Mouse (Mus musculus) kidney, embryonic 14.5 days (tissue): ENCODE data around the gene Bfsp2. TPM values are rescaled to one million over a fixed set of nuclear protein-coding genes. Genes with fewer than 3 reads are reported as not detected.
A peak's percentile ranks its signal among the peaks of the same experiment; 100 is the strongest.

ENCODE experiments used
- ATAC-seq: fragments of 200-750 bp; cut with Nextera tagmentation; 2 replicates; pipeline ENCODE4 v1.8.0; 2017; ENCODE audit warnings: moderate number of reproducible peaks, mild to moderate bottlenecking, moderate TSS enrichment, moderate library complexity; ENCODE audit not compliant: low FRiP score, low TSS enrichment
- H3K27ac ChIP-seq: fragments of 300-500 bp; sonication (generic); 2 replicates; pipeline ENCODE4 v1.5.1; 2014; ENCODE audit warnings: low read depth, mild to moderate bottlenecking, low read length, moderate library complexity, mixed read lengths
- H3K27me3 ChIP-seq: fragments of 300-500 bp; sonication (generic); 2 replicates; pipeline ENCODE4 v1.6.1; 2014; ENCODE audit warnings: mild to moderate bottlenecking, low read length; ENCODE audit not compliant: control insufficient read depth, insufficient read depth
- H3K36me3 ChIP-seq: fragments of 300-500 bp; sonication (generic); 2 replicates; pipeline ENCODE4 v1.6.1; 2014; ENCODE audit warnings: low read length, mixed read lengths; ENCODE audit not compliant: control insufficient read depth, insufficient read depth
- H3K4me1 ChIP-seq: fragments of 300-500 bp; sonication (generic); 2 replicates; pipeline ENCODE4 v1.6.1; 2014; ENCODE audit warnings: low read length, mixed read lengths; ENCODE audit not compliant: control insufficient read depth, insufficient read depth
- H3K4me2 ChIP-seq: fragments of 300-500 bp; sonication (generic); replicated peaks from 2 replicates; pipeline ENCODE4 v1.6.1; 2014; ENCODE audit warnings: low read depth, mild to moderate bottlenecking, low read length
- H3K4me3 ChIP-seq: fragments of 300-500 bp; sonication (generic); 2 replicates; pipeline ENCODE4 v1.5.1; 2014; ENCODE audit warnings: mild to moderate bottlenecking, low read length
- H3K9ac ChIP-seq: fragments of 300-500 bp; sonication (generic); 2 replicates; pipeline ENCODE4 v1.6.1; 2014; ENCODE audit warnings: low read depth, mild to moderate bottlenecking, low read length, moderate library complexity
- H3K9me3 ChIP-seq: fragments of 300-500 bp; sonication (generic); 2 replicates; pipeline ENCODE4 v1.6.1; 2016; ENCODE audit warnings: low read length; ENCODE audit not compliant: control insufficient read depth
- WGBS: fragments of 180-500 bp; shearing (Covaris S2); extraction: QIAGEN DNeasy Blood & Tissue Kit; methylation state at CpG from one replicate; pipeline ENCODE4 v1.1.7; 2014; 5-methylcytosine and 5-hydroxymethylcytosine counted together
- polyA plus RNA-seq: library from polyadenylated mRNA; unstranded; fragments of >200 nt; fragmentation: Nextera tagmentation; extraction: Ambion mirVana; gene quantifications from 2 replicates; pipeline ENCODE4 v1.2.1, GENCODE M21; 2014

Gene Bfsp2
- polyA plus RNA-seq, 1 experiment from 2014 or later = 0.60 TPM

DNA sequence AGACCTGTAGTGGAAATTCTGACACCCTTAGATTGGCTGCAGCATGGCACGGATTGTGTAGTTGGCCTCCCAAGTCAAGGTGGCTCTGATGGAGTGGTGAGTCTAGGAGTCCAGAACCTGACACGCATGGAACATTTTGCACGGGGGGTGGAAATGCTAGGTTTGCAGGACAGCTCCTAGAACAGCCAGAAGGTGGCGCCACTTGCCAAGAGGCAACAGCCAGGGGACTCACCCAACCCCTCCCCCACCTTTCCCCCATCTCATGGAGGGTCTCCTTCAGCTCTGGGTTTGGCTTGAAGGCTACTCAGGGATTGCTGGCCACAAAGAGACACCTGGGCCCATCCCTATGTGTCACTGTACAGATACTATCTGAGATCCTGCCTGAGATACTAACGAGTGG, 10.7 kb downstream of the Bfsp2 start:
- 65% methylated on average over 5 of the region's 5 CpGs for WGBS
- H3K9ac ChIP-seq = no peak overlapping the region
- no peaks in the 10 kb centered on the region for H3K36me3 ChIP-seq
- H3K4me2 ChIP-seq = no peak overlapping the region
- no peaks in the 10 kb centered on the region for H3K9me3 ChIP-seq
- no peak for ATAC-seq
- no peak overlapping the region for H3K4me3 ChIP-seq
- no peak overlapping the region for H3K27ac ChIP-seq
- H3K4me1 ChIP-seq = 0 out of 2 replicates have a peak, but pooled peaks cover 5% of the 10 kb centered on the region
- no peaks in the 10 kb centered on the region for H3K27me3 ChIP-seq

DNA sequence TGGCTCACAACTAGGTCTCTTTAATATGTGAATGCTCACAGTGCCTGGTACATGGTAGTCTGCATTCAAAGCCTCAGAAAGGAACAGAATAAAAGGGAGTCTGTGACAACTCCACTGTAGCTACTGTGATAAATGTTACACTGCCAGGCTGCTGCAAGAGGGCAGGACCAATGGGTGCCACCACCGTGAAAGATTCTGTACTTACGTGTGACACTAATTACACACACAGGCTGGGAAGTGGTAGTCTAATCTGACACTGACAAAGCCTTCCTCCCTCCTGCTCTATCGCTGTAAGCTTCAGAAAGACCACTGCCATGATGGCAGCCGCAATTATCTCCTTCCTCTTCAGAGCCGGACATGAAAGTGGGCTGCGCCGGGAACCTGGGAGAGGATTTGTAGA, 11.3 kb downstream of the Bfsp2 start:
- ATAC-seq = no peak
- Histone ChIP-seq H3K9ac (no peak overlapping the region), H3K9me3 (no peaks in the 10 kb centered on the region), H3K4me2 (no peak overlapping the region), H3K27me3 (no peaks in the 10 kb centered on the region), H3K36me3 (no peaks in the 10 kb centered on the region), H3K27ac (no peak overlapping the region), H3K4me1 (0 out of 2 replicates have a peak, but pooled peaks cover 5% of the 10 kb centered on the region), H3K4me3 (no peak overlapping the region)
- WGBS = 76% methylated on average over 7 of the region's 7 CpGs

DNA sequence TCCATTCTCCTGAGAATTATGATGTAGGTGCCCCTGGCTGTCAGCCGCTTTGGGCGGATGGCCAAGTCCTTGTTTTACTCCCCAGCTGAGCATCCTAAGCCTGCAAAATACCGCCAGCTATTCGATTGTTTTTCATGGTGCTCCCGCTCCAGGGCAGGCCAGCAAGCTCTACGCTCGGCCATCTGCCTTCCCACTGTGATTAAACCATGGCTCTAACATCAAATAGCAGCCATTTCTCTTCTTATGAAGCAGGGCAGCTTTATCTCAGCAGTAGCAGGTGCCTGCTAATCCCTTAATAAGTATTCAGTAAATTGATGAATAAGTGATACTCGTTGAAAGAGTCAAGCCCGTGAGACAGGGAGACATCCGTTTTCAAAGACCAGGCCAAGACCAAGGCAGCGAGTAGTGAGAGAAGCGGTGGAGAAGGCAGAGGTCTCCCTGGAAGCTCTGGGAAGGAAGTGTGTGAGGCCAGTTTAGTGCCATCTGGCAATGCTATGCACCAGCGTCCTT, 14.5 kb downstream of the Bfsp2 start:
- no peaks in the 10 kb centered on the region for H3K4me1 ChIP-seq
- no peak overlapping the region for H3K4me2 ChIP-seq
- no peaks in the 10 kb centered on the region for H3K9me3 ChIP-seq
- no peak overlapping the region for H3K4me3 ChIP-seq
- ATAC-seq = no peak
- no peaks in the 10 kb centered on the region for H3K36me3 ChIP-seq
- H3K9ac ChIP-seq = no peak overlapping the region
- WGBS = 63% methylated on average over 13 of the region's 13 CpGs
- H3K27me3 ChIP-seq = no peaks in the 10 kb centered on the region
- H3K27ac ChIP-seq = no peak overlapping the region

DNA sequence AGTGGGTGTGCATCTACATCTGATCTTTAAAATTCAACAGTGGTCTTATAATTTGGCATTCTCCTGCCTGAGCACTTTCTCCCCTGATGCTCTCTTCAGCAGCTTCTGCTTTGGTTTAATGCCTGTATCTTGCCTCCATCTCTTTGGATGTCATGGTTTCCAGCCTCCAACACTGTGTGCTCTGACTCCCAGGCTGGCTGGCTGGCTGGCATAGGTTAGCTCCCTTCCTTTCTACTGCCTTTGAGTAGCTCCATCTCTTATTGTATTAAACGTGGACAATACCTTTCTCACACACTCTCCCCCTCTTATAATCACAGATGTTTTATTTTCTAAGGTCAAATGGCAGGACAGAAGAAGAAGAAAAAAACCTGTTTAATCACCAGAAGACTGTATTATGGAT, 14.9 kb downstream of the Bfsp2 start:
- no peaks in the 10 kb centered on the region for H3K36me3 ChIP-seq
- H3K4me3 ChIP-seq = no peak overlapping the region
- no peak for ATAC-seq
- no peak overlapping the region for H3K9ac ChIP-seq
- WGBS = 22% methylated on average over 1 of the region's 1 CpGs
- H3K4me1 ChIP-seq = no peaks in the 10 kb centered on the region
- H3K27me3 ChIP-seq = no peaks in the 10 kb centered on the region
- H3K27ac ChIP-seq = no peak overlapping the region
- H3K9me3 ChIP-seq = no peaks in the 10 kb centered on the region
- H3K4me2 ChIP-seq = no peak overlapping the region

DNA sequence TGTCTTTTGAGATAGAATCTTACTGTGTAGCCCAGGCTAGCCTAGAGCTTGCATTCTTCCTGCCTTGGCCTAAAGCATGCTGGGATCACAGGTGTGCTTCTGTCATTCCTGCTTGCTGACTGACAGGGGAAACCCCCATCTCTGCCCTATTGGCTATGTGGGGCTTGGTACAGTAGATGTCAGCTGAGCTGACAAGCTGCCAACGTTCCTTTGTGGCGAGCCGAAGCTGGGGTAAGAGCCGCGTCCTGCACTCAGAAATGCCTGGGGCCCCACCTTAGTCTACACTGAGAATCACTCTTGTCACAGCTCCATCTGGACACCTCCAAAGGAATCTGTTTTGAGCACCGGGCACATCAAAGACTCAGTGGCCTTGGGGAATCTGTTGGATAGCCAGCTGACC, 16.4 kb downstream of the Bfsp2 start:
- H3K4me2 ChIP-seq = no peak overlapping the region
- WGBS = 81% methylated on average over 6 of the region's 6 CpGs
- H3K27me3 ChIP-seq = no peaks in the 10 kb centered on the region
- no peak overlapping the region for H3K4me3 ChIP-seq
- H3K27ac ChIP-seq = no peak overlapping the region
- no peak for ATAC-seq
- no peaks in the 10 kb centered on the region for H3K4me1 ChIP-seq
- no peaks in the 10 kb centered on the region for H3K9me3 ChIP-seq
- no peaks in the 10 kb centered on the region for H3K36me3 ChIP-seq
- no peak overlapping the region for H3K9ac ChIP-seq

DNA sequence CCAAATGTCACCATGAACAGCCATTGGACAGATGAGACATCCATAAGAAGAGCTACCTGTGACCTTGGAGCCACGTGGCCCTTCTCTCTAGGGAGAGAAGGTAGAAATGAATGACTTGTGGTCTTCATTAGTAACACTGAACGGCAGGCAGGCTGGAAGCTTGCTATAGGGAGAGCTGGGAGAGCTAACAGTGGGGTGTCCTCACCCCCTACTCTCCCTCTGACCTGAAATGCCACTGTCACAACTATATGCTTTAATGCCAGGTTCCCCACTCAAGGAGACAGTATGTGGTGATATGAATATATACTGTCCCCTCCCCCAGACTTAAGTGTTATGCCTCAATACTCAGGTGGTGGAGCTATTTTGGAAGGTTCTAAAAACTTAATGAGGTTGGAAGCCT, 20.4 kb downstream of the Bfsp2 start:
- no peaks in the 10 kb centered on the region for H3K36me3 ChIP-seq
- 66% methylated on average over 2 of the region's 2 CpGs for WGBS
- no peak overlapping the region for H3K4me3 ChIP-seq

DNA sequence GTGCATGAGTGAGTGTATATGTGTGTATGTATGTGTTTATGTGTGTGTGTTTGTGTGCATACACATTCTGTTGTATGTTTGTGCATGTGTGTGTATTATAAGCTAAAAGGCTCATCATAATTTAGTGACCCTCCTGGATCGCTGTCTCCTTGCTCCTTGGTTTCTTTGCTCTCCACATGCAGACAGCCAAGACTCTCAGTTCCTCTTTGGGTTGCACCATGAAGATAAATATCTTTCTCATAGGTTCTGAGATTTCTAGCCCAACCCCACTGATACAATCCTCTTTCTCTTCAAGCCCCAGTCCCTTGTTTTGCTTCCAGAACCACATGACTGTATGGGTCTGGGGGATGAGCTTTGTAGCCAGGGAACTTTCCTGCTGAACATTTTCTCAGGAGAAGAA, 20.9 kb downstream of the Bfsp2 start:
- ATAC-seq = no peak

More for the DNA sequence above, 20.4 kb downstream of the Bfsp2 start:
- H3K4me2 ChIP-seq = no peak overlapping the region
- H3K27me3 ChIP-seq = no peaks in the 10 kb centered on the region
- no peaks in the 10 kb centered on the region for H3K4me1 ChIP-seq
- no peak for ATAC-seq
- H3K27ac ChIP-seq = no peak overlapping the region
- no peak overlapping the region for H3K9ac ChIP-seq
- H3K9me3 ChIP-seq = no peaks in the 10 kb centered on the region

DNA sequence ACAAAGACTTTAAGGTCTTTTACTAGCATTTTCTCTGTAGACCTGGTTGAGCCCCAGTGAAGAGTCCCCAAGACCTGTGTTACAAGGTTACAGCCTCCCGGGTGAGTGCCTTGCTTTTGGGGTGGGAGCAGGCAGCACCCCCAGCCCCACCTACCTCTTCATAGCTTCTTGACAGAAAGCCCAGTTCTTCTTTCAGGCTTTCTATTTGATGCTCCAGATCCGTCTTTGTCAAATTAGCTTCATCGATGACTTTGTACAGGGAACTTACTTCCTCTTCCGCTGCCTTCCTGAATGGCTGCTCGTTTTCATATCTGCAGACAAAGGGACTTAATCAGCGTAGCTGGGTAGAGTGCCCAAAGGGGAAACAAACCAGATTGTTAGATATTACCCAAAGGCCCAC, 30.6 kb downstream of the Bfsp2 start:
- WGBS = 75% methylated on average over 6 of the region's 6 CpGs
- H3K27ac ChIP-seq = no peak overlapping the region

More for the DNA sequence above, 20.9 kb downstream of the Bfsp2 start:
- Histone ChIP-seq H3K36me3 (no peaks in the 10 kb centered on the region), H3K27me3 (no peaks in the 10 kb centered on the region), H3K4me2 (no peak overlapping the region), H3K27ac (no peak overlapping the region), H3K9me3 (no peaks in the 10 kb centered on the region), H3K9ac (no peak overlapping the region), H3K4me1 (no peaks in the 10 kb centered on the region), H3K4me3 (no peak overlapping the region)
- 73% methylated on average over 1 of the region's 1 CpGs for WGBS

DNA sequence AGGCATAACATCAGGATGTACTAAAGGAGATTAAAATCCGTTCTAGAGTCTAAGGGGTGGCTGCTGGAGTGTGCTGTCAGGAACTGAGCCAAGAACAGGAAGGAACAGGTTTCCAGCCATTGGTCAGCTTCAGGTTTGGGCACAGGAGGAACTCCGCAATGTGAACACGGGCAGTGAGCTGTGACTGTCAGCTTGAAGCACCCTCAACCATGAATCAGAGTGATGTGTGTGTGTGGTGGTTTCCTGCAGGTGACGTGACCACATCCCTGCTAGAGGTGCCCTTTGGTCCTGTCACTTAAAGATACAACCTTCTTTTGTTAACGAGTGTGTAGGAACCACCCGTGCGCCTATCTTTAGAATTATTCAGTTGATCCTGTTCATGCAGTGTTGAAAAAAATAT, 31.1 kb downstream of the Bfsp2 start:
- Histone ChIP-seq H3K4me1 (no peaks in the 10 kb centered on the region), H3K27ac (no peak overlapping the region), H3K9me3 (peaks cover 2% of the 10 kb centered on the region; the same call in 1 of the 2 replicates), H3K4me2 (no peak overlapping the region), H3K27me3 (no peaks in the 10 kb centered on the region), H3K9ac (no peak overlapping the region), H3K4me3 (no peak overlapping the region), H3K36me3 (no peaks in the 10 kb centered on the region)
- WGBS = 49% methylated on average over 7 of the region's 7 CpGs
- ATAC-seq = peak; percentile 62; the same call in 1 of the 2 replicates

More for the DNA sequence above, 30.6 kb downstream of the Bfsp2 start:
- Histone ChIP-seq H3K4me2 (no peak overlapping the region), H3K36me3 (no peaks in the 10 kb centered on the region), H3K27me3 (no peaks in the 10 kb centered on the region), H3K4me1 (no peaks in the 10 kb centered on the region), H3K9me3 (peaks cover 2% of the 10 kb centered on the region; the same call in 1 of the 2 replicates), H3K4me3 (no peak overlapping the region), H3K9ac (no peak overlapping the region)
- no peak for ATAC-seq
